Mouse (Mus musculus) brain, embryonic 14.5 days (tissue): ENCODE measurements around the gene Hoxd11.

Experiments used
- CTCF ChIP-seq: fragments of 200-500 bp; IDR thresholded peaks from 2 replicates; pipeline ENCODE4 v1.5.1; 2012; ENCODE audit warnings: inconsistent platforms, mild to moderate bottlenecking, moderate library complexity, borderline replicate concordance; ENCODE audit not compliant: insufficient read depth, insufficient read length; ENCODE audit errors: extremely low read depth
- POLR2A ChIP-seq: fragments of 200-500 bp; IDR thresholded peaks from 2 replicates; pipeline ENCODE4 v1.6.1; 2012; ENCODE audit warnings: mild to moderate bottlenecking, inconsistent platforms, borderline replicate concordance; ENCODE audit not compliant: poor library complexity, insufficient read depth, insufficient read length, severe bottlenecking; ENCODE audit errors: extremely low read depth

- TF ChIP-seq CTCF (no peak), POLR2A (no peak)
Observed at GRCm38 (mm10) chr2:74666411-74666810, 12.9 kb upstream of the Hoxd11 start.
